Mouse (Mus musculus) megakaryocyte, embryonic 14.5 days (primary cell): ENCODE data around the gene Ewsr1.

Source experiments
- FLI1 ChIP-seq: IDR thresholded peaks from 2 replicates; pipeline ENCODE4 v1.6.1; 2012; ENCODE audit warnings: low read length, inconsistent platforms, mixed read lengths
- GATA1 ChIP-seq: IDR thresholded peaks from 3 replicates; pipeline ENCODE4 v1.6.1; 2012; ENCODE audit warnings: mixed read lengths, low read length, inconsistent platforms, borderline replicate concordance

DNA sequence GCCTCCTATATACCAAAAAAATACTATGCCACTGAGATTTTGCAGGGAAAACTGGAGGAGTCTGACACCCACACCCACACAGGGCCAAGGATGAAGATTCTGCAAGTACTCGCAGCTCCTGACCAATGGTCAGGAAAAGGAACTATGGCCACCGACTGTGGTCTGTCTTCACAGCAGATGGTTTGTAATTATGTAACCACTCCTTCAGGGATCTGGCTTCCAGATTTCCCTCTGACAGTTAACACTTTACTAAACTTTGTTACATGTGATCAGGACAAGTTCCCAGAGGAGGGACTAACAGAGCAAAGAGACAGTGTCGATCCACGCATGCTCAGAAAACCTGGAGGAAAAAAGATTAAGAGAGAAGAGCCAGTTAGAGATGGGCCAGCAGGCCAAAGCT, 33.7 kb upstream of the Ewsr1 start:
- TF ChIP-seq FLI1 = no peak
- no peak for TF ChIP-seq GATA1
